Mouse (Mus musculus): ENCODE results near the gene Nt5c. TPM values are rescaled to one million over a fixed set of nuclear protein-coding genes. Genes with fewer than 3 reads are reported as not detected.
"Not testable (repeated sequence)": the region's sequence is repeated elsewhere in the genome, so short reads cannot be mapped to it uniquely, and the experiment has no call there.

Gene Nt5c
- polyA plus RNA-seq, 1 experiment from 2014 or later, result 90.6 TPM

GRCm38 (mm10) chr11:115502636-115503035, 11.0 kb upstream of the Nt5c start:
- ATAC-seq (replicated peaks; ENCODE audit: low FRiP score, low read depth), result no peak
- Histone ChIP-seq H3K4me1 (replicated peaks; ENCODE audit: insufficient read depth, low read length) (no peaks in the 10 kb centered on the region), H3K36me3 (ENCODE audit: insufficient read depth, low read length) (peaks cover 35% of the 10 kb centered on the region), H3K4me2 (ENCODE audit: low read length) (no peak overlapping the region), H3K9ac (ENCODE audit: low read depth, low read length) (no peak overlapping the region), H3K4me3 (replicated peaks; ENCODE audit: low read depth, low read length) (no peak overlapping the region), H3K9me3 (replicated peaks; ENCODE audit: low read length) (no peaks in the 10 kb centered on the region), H3K27ac (no peak overlapping the region), H3K27me3 (ENCODE audit: insufficient read depth, low read length) (no peaks in the 10 kb centered on the region)
- WGBS, result 89% methylated on average over 6 of the region's 6 CpGs
- no peak for TF ChIP-seq CTCF (IDR thresholded peaks at IDR 0.05; ENCODE audit: low read depth)
- DNase-seq (ENCODE audit: low spot score), result no peak

DNA sequence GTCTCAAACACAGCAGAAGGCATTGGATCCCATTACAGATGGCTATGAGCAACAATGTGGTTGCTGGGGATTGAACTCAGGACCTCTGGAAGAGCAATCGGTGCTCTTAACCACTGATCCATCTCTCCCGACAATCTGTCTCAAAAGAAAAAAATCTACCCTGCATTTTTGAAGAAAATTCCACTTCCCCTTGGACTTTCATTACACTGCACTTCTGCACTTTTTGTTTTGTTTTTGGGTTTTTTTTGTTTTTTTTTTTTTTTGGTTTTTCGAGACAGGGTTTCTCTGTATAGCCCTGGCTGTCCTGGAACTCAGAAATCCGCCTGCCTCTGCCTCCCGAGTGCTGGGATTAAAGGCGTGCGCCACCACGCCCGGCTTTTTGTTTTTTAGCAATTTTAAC, 4.9 kb upstream of the Nt5c start:
- not testable (repeated sequence) for H3K27me3 ChIP-seq (ENCODE audit: insufficient read depth, low read length); H3K9me3 ChIP-seq (replicated peaks; ENCODE audit: low read length); H3K4me3 ChIP-seq (replicated peaks; ENCODE audit: low read depth, low read length); DNase-seq (ENCODE audit: low spot score); H3K27ac ChIP-seq; H3K4me1 ChIP-seq (replicated peaks; ENCODE audit: insufficient read depth, low read length); H3K4me2 ChIP-seq (ENCODE audit: low read length); H3K9ac ChIP-seq (ENCODE audit: low read depth, low read length); ATAC-seq (replicated peaks; ENCODE audit: low FRiP score, low read depth)
- peaks cover 30% of the 10 kb centered on the region for H3K36me3 ChIP-seq (ENCODE audit: insufficient read depth, low read length)
- 91% methylated on average over 9 of the region's 9 CpGs for WGBS

DNA sequence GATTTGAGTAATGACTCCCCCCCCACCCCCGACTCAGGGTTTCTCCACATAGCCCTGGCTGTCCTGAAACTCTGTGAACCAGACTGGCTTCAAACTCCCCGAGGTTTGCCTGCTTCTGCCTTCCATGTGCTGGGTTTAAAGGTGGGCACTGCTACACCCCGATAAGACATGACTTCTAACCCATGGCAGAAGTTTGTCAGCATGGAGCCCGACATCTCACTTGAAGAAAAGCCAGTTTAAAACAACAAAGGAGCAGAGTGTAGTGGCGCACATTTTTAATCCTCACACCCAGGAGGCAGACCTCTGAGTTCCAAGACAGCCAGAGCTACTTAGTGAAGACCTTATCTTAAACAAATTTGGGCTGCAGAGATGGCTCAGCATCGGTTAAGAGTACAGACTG, 725 bp upstream of the Nt5c start:
- H3K4me3 ChIP-seq (replicated peaks; ENCODE audit: low read depth, low read length), result peak overlapping the region; percentile 60; the same call in 1 of the 2 replicates
- no peaks in the 10 kb centered on the region for H3K9me3 ChIP-seq (replicated peaks; ENCODE audit: low read length)
- peak overlapping the region; percentile 56; the same call in 1 of the 2 replicates for H3K9ac ChIP-seq (ENCODE audit: low read depth, low read length)
- 30% methylated on average over 6 of the region's 6 CpGs for WGBS
- no peaks in the 10 kb centered on the region for H3K27me3 ChIP-seq (ENCODE audit: insufficient read depth, low read length)
- no peak for ATAC-seq (replicated peaks; ENCODE audit: low FRiP score, low read depth)
- peaks cover 7% of the 10 kb centered on the region; the same call in 1 of the 2 replicates for H3K4me1 ChIP-seq (replicated peaks; ENCODE audit: insufficient read depth, low read length)
- TF ChIP-seq CTCF (IDR thresholded peaks at IDR 0.05; ENCODE audit: low read depth), result no peak
- peak overlapping the region; percentile 64 for H3K4me2 ChIP-seq (ENCODE audit: low read length)
- H3K36me3 ChIP-seq (ENCODE audit: insufficient read depth, low read length), result 0 out of 2 replicates have a peak, but pooled peaks cover 8% of the 10 kb centered on the region
- no peak for DNase-seq (ENCODE audit: low spot score)
- no peak overlapping the region for H3K27ac ChIP-seq

DNA sequence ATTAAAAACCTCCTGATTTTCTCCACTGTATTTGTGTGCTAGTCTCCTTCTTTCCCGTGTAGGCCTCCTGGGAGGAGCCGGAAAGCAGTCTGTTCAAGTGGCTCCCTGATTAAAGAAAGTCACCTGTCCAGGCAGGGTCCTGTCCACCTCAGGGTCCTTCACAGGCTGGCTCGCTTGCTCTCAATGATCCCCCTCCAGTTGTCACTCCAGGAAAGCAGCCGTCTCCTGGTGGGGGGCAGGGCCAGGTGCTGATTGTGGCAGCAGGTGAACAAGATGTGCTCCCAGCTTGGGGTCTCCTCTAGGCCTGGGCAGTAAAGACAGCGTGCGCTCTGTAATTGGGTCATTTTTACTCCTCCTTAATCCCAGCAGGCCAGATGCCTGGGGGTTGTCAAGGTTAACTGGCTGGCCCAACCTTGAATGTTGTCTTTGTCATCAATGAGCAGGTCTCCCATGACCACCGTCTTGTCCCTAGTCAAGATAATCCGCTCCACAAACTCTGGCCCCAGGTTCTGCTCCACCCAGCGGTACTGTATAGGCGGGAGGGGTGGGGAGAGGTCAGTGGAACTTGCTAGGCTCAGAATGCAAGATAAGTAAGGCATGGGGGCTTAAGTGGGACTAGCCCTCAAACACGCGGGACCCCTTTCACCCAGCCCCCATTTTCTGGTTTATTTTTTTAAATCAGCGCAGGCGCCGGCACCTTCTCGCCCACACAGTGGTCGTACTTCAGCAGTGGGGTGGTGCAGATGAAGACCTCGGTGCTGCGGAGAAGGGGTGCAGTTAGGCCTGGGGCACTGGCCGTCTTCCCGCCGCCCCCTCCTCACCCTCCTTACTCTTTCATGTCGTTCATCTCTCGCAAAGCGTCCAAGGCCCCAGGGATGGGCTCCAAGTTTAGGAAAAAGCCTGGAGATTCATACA, 964 bp downstream of the Nt5c start:
- Histone ChIP-seq H3K36me3 (ENCODE audit: insufficient read depth, low read length) (0 out of 2 replicates have a peak, but pooled peaks cover 8% of the 10 kb centered on the region), H3K27ac (no peak overlapping the region), H3K27me3 (ENCODE audit: insufficient read depth, low read length) (no peaks in the 10 kb centered on the region), H3K4me2 (ENCODE audit: low read length) (peak overlapping the region; percentile 64), H3K4me1 (replicated peaks; ENCODE audit: insufficient read depth, low read length) (peaks cover 7% of the 10 kb centered on the region; the same call in 1 of the 2 replicates), H3K9me3 (replicated peaks; ENCODE audit: low read length) (no peaks in the 10 kb centered on the region), H3K9ac (ENCODE audit: low read depth, low read length) (peak overlapping the region; percentile 56), H3K4me3 (replicated peaks; ENCODE audit: low read depth, low read length) (peak overlapping the region; percentile 60)
- WGBS, result 24% methylated on average over 25 of the region's 25 CpGs
- TF ChIP-seq CTCF (IDR thresholded peaks at IDR 0.05; ENCODE audit: low read depth), result no peak
- ATAC-seq (replicated peaks; ENCODE audit: low FRiP score, low read depth), result peak; percentile 47; the same call in 1 of the 2 replicates
- no peak for DNase-seq (ENCODE audit: low spot score)

DNA sequence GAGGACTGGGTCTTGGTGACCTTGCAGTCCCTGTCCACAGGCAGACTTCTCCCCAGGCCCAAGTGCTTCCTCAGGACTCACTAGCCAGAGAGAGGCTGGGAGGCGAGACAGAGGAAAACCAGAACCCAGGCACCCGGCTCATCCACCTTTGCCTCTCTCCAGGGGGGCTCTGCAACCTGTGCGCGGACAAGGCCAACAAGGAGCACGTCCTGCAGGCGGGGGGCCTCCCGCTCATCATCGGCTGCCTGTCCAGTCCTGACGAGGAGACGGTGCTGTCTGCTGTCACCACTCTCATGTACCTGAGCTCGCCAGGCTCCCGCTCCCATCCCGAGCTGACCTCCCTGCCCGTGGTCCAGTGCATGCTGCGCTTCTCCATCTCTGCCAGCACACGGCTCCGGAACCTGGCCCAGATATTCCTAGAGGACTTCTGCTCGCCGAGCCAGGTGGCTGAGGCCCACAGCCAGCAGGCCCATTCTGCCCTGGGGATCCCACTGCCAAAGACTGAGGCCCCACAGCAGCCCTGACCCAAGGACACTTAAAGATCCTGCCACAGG, 3.0 kb downstream of the Nt5c start:
- H3K4me2 ChIP-seq (ENCODE audit: low read length), result no peak overlapping the region
- H3K9ac ChIP-seq (ENCODE audit: low read depth, low read length), result no peak overlapping the region
- H3K27me3 ChIP-seq (ENCODE audit: insufficient read depth, low read length), result no peaks in the 10 kb centered on the region
- no peak for TF ChIP-seq CTCF (IDR thresholded peaks at IDR 0.05; ENCODE audit: low read depth)
- no peaks in the 10 kb centered on the region for H3K9me3 ChIP-seq (replicated peaks; ENCODE audit: low read length)
- DNase-seq (ENCODE audit: low spot score), result no peak
- no peak overlapping the region for H3K4me3 ChIP-seq (replicated peaks; ENCODE audit: low read depth, low read length)
- 0 out of 2 replicates have a peak, but pooled peaks cover 8% of the 10 kb centered on the region for H3K36me3 ChIP-seq (ENCODE audit: insufficient read depth, low read length)
- 93% methylated on average over 19 of the region's 19 CpGs for WGBS
- H3K27ac ChIP-seq, result no peak overlapping the region
- ATAC-seq (replicated peaks; ENCODE audit: low FRiP score, low read depth), result no peak
- peaks cover 7% of the 10 kb centered on the region; the same call in 1 of the 2 replicates for H3K4me1 ChIP-seq (replicated peaks; ENCODE audit: insufficient read depth, low read length)

GRCm38 (mm10) chr11:115485155-115485554, 6.5 kb downstream of the Nt5c start:
- peak; percentile 84 for DNase-seq (ENCODE audit: low spot score)
- Histone ChIP-seq H3K4me3 (replicated peaks; ENCODE audit: low read depth, low read length) (no peak overlapping the region), H3K27ac (no peak overlapping the region), H3K4me2 (ENCODE audit: low read length) (no peak overlapping the region), H3K27me3 (ENCODE audit: insufficient read depth, low read length) (no peaks in the 10 kb centered on the region), H3K9ac (ENCODE audit: low read depth, low read length) (no peak overlapping the region), H3K4me1 (replicated peaks; ENCODE audit: insufficient read depth, low read length) (no peaks in the 10 kb centered on the region), H3K9me3 (replicated peaks; ENCODE audit: low read length) (no peaks in the 10 kb centered on the region), H3K36me3 (ENCODE audit: insufficient read depth, low read length) (0 out of 2 replicates have a peak, but pooled peaks cover 8% of the 10 kb centered on the region)
- 46% methylated on average over 12 of the region's 12 CpGs for WGBS
- no peak for TF ChIP-seq CTCF (IDR thresholded peaks at IDR 0.05; ENCODE audit: low read depth)
- ATAC-seq (replicated peaks; ENCODE audit: low FRiP score, low read depth), result no peak
